ENCODE assay signal across 9 mouse cellular contexts in the genomic region with DNA sequence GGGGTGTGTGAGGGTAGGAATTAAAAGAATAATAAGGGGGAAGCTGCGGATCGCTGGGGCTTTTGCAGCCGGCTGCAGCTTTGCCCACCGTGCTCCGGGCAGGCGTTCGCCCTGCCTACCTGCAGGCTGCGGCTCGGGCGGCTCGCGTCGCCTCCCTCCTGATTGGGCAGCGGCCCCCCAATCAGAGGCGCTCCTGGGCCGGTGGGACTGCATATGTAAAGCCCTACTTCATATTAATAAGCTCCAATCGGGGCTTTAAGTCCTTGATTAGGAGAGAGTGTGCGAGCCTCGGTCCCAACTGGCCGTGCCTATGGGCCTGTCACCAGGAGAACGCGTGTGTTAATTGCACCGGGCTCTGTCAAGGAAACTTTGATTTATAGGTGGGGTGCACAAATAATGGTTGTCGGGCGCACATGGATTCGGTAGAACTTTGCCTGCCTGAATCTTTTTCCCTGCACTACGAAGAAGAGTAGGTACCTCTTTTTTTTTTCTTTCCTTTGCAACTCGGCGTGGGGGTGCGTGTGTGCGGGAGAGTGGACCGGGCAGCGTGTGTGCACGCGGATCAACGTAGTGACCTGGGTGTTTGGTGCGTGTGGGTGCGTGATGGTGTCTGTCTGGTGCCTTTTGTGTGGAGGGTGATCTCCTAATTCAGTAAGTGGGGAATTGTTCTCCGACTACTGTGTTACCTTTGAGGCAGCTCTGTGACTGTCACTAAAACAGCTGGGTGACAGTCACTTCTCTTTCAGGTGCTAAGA.
DNase-seq lines count a peak whose midpoint lies in the region; ATAC-seq and TF ChIP-seq lines count a peak whose summit lies in the region.
"Had no signal": no experiment of that assay in that cellular context is flagged by ENCODE, and none has a peak within 500 bp of the region (broad histone marks: within the 10 kb centered on the region; RNA-seq: fewer than 3 reads in every experiment).

No protein-coding gene starts in this region.

- peaks cover 18% of the 10 kb centered on the region for H3K27me3 ChIP-seq in Patski
- peaks cover 4% of the 10 kb centered on the region; the same call in 1 of the 2 replicates for H3K27me3 ChIP-seq in hindbrain, embryonic 12.5 days
- peaks cover 2% of the 10 kb centered on the region for H3K27me3 ChIP-seq in lung, embryonic 16.5 days (ENCODE audit: control insufficient read depth, insufficient read depth, low read depth, low read length)
- H3K27me3 ChIP-seq: CH12.LX had no signal

- peak overlapping the region; percentile 75 for H3K4me2 ChIP-seq in hindbrain, embryonic 12.5 days (replicated peaks)
- H3K4me2 ChIP-seq in lung, embryonic 16.5 days (ENCODE audit: low read depth, low read length) = peak overlapping the region; percentile 71

- POLR2A ChIA-PET in Patski (lab: Charles Lee) = interaction anchor here (0.5 to 1.0 kb wide), 4 partner anchors 16 to 223 kb away, joined by 3 to 8 read pairs (median 3); no protein-coding TSS in a partner anchor

- H3K4me3 ChIP-seq in hindbrain, embryonic 12.5 days = peak overlapping the region; percentile 40
- H3K4me3 ChIP-seq in lung, embryonic 16.5 days (ENCODE audit: low read length) = peak overlapping the region; percentile 52

- in situ Hi-C loops in Patski (cut with MboI; ENCODE audit: low pct_unique_long_range_greater_than_20kb) = loop anchor here (25.0 kb wide), 2 partner anchors 860 to 1160 kb away; no protein-coding TSS in a partner anchor

- no peak for TF ChIP-seq CTCF in Patski (IDR thresholded peaks at IDR 0.05)

- no peaks in the 10 kb centered on the region for H3K9me3 ChIP-seq in hindbrain, embryonic 12.5 days (replicated peaks)
- H3K9me3 ChIP-seq in lung, embryonic 16.5 days (ENCODE audit: control insufficient read depth, low read length) = no peaks in the 10 kb centered on the region

- H3K36me3 ChIP-seq in hindbrain, embryonic 12.5 days = no peaks in the 10 kb centered on the region
- no peaks in the 10 kb centered on the region for H3K36me3 ChIP-seq in lung, embryonic 16.5 days (ENCODE audit: control insufficient read depth, insufficient read depth, low read length)

- ATAC-seq in Patski = peak; percentile 93
- ATAC-seq in hindbrain, embryonic 12.5 days (ENCODE audit: low FRiP score) = peak; percentile 93
- ATAC-seq in lung, embryonic 16.5 days (ENCODE audit: low read depth) = peak; percentile 99
- no peak for ATAC-seq in CD4-positive, CD25-positive, alpha-beta regulatory T cell, adult 4 months

- peak overlapping the region; percentile 45 for H3K9ac ChIP-seq in hindbrain, embryonic 12.5 days
- H3K9ac ChIP-seq in lung, embryonic 16.5 days (ENCODE audit: low read length) = peak overlapping the region; percentile 43

- under 1% methylated on average over 39 of the region's 39 CpGs for WGBS in hindbrain, embryonic 12.5 days
- under 1% methylated on average over 39 of the region's 39 CpGs for WGBS in lung, embryonic 16.5 days

- peaks cover 5% of the 10 kb centered on the region; the same call in 1 of the 2 replicates for H3K4me1 ChIP-seq in hindbrain, embryonic 12.5 days
- H3K4me1 ChIP-seq in lung, embryonic 16.5 days (replicated peaks; ENCODE audit: control insufficient read depth, insufficient read depth, low read length) = peaks cover 10% of the 10 kb centered on the region

- CTCF ChIA-PET in Patski (lab: Charles Lee) = no interaction called here

- no peak for DNase-seq in Patski (ENCODE audit: low read depth, low spot score)
- DNase-seq in cerebellum, postnatal 25 days = peak; percentile 81 to 88
- peak; percentile 40 to 64 for DNase-seq in frontal cortex, postnatal 36 days (ENCODE audit: low spot score in 2 of 2)
- peak; percentile 14 to 15 for DNase-seq in layer of hippocampus, postnatal 36 days
- peak; percentile 21 for DNase-seq in ovary, postnatal 14 days (ENCODE audit: low spot score)

- H3K27ac ChIP-seq in hindbrain, embryonic 12.5 days = peak overlapping the region; percentile 40; the same call in 1 of the 2 replicates
- no peak overlapping the region for H3K27ac ChIP-seq in lung, embryonic 16.5 days (ENCODE audit: low read length)
